Mouse (Mus musculus) heart, embryonic 12.5 days (tissue): ENCODE results near the gene Zfp605. TPM values are rescaled to one million over a fixed set of nuclear protein-coding genes. Genes with fewer than 3 reads are reported as not detected.

ENCODE experiments used
- ATAC-seq: fragments of 200-750 bp; cut with Nextera tagmentation; 2 replicates; pipeline ENCODE4 v1.8.0; 2017; ENCODE audit warnings: moderate TSS enrichment, moderate library complexity; ENCODE audit not compliant: insufficient number of reproducible peaks, low FRiP score
- H3K27ac ChIP-seq: fragments of 300-500 bp; sonication (generic); 2 replicates; pipeline ENCODE4 v1.5.1; 2016; ENCODE audit warnings: mild to moderate bottlenecking, moderate library complexity; ENCODE audit not compliant: poor library complexity, severe bottlenecking
- H3K27me3 ChIP-seq: fragments of 300-500 bp; sonication (generic); replicated peaks from 2 replicates; pipeline ENCODE4 v1.6.1; 2016; ENCODE audit warnings: mild to moderate bottlenecking, moderate library complexity
- H3K36me3 ChIP-seq: fragments of 300-500 bp; sonication (generic); 2 replicates; pipeline ENCODE4 v1.6.1; 2016; ENCODE audit warnings: mild to moderate bottlenecking, moderate library complexity
- H3K4me1 ChIP-seq: fragments of 300-500 bp; sonication (generic); replicated peaks from 2 replicates; pipeline ENCODE4 v1.6.1; 2016; ENCODE audit warnings: mild to moderate bottlenecking
- H3K4me2 ChIP-seq: fragments of 300-500 bp; sonication (generic); 2 replicates; pipeline ENCODE4 v1.6.1; 2016; ENCODE audit warnings: mild to moderate bottlenecking, moderate library complexity
- H3K4me3 ChIP-seq: fragments of 300-500 bp; sonication (generic); 2 replicates; pipeline ENCODE4 v1.5.1; 2016; ENCODE audit warnings: mild to moderate bottlenecking
- H3K9ac ChIP-seq: fragments of 300-500 bp; sonication (generic); 2 replicates; pipeline ENCODE4 v1.6.1; 2016; ENCODE audit warnings: mild to moderate bottlenecking, moderate library complexity
- H3K9me3 ChIP-seq: fragments of 300-500 bp; sonication (generic); replicated peaks from 2 replicates; pipeline ENCODE4 v1.6.1; 2016; ENCODE audit warnings: mild to moderate bottlenecking, moderate library complexity
- WGBS: fragments of 180-500 bp; shearing (Covaris S2); methylation state at CpG from one replicate; pipeline ENCODE4 v1.1.7; 2016; 5-methylcytosine and 5-hydroxymethylcytosine counted together
- polyA plus RNA-seq: library from polyadenylated mRNA; unstranded; fragments of >200 nt; fragmentation: Nextera tagmentation; extraction: Ambion mirVana; gene quantifications from 2 replicates; pipeline ENCODE4 v1.2.1, GENCODE M21; 2016

Gene Zfp605
- polyA plus RNA-seq, 1 experiment from 2014 or later = 2.3 TPM

- H3K27ac ChIP-seq = peak within 1 kb of the TSS; percentile 72
- peak within 1 kb of the TSS; percentile 70 for H3K4me3 ChIP-seq
- ATAC-seq = peak; percentile 99
- H3K4me1 ChIP-seq = peaks cover 14% of the 10 kb centered on the region
- peaks cover 11% of the 10 kb centered on the region for H3K36me3 ChIP-seq
- H3K4me2 ChIP-seq = peak within 1 kb of the TSS; percentile 86
- no peaks in the 10 kb centered on the region for H3K9me3 ChIP-seq
- under 1% methylated on average over 40 of the region's 41 CpGs for WGBS
- peak within 1 kb of the TSS; percentile 86 for H3K9ac ChIP-seq
- no peaks in the 10 kb centered on the region for H3K27me3 ChIP-seq
These were observed 66.6 kb downstream of the Zfp605 start, which contains the start of gene Golga3 for GRCm38 (mm10) chr5:110176362-110177020. Golga3 (plus strand) TSS chr5:110176701.

GRCm38 (mm10) chr5:110177021-110177420, 67.1 kb downstream of the Zfp605 start:
- H3K9ac ChIP-seq = peak overlapping the region; percentile 86
- H3K27ac ChIP-seq = peak overlapping the region; percentile 72
- no peaks in the 10 kb centered on the region for H3K9me3 ChIP-seq
- ATAC-seq = peak; percentile 3; the same call in 1 of the 2 replicates
- 2% methylated on average over 19 of the region's 19 CpGs for WGBS
- no peaks in the 10 kb centered on the region for H3K27me3 ChIP-seq
- H3K36me3 ChIP-seq = peaks cover 12% of the 10 kb centered on the region
- H3K4me2 ChIP-seq = peak overlapping the region; percentile 86
- H3K4me3 ChIP-seq = peak overlapping the region; percentile 70
- H3K4me1 ChIP-seq = peaks cover 14% of the 10 kb centered on the region

GRCm38 (mm10) chr5:110178628-110179027, 68.7 kb downstream of the Zfp605 start:
- Histone ChIP-seq H3K27ac (no peak overlapping the region), H3K27me3 (no peaks in the 10 kb centered on the region), H3K4me1 (peaks cover 14% of the 10 kb centered on the region), H3K36me3 (peaks cover 12% of the 10 kb centered on the region), H3K4me2 (no peak overlapping the region), H3K9me3 (no peaks in the 10 kb centered on the region), H3K9ac (no peak overlapping the region), H3K4me3 (no peak overlapping the region)
- 67% methylated on average over 2 of the region's 2 CpGs for WGBS
- no peak for ATAC-seq

Other genes with a start within 250 kb of the Zfp605 start
- gene Gm15446, start 186.7 kb upstream of the Zfp605 start, polyA plus RNA-seq = 0.19 and 0.27 TPM in 2 replicates
- gene Zfp932, start 113.6 kb upstream of the Zfp605 start, polyA plus RNA-seq = 13.7 and 14.7 TPM in 2 replicates
- gene Gm17655, start 37.6 kb upstream of the Zfp605 start, polyA plus RNA-seq = 1.9 and 3.0 TPM in 2 replicates
- 0.46 and 0.55 TPM in 2 replicates for gene Gm35315, start 15.7 kb upstream of the Zfp605 start, polyA plus RNA-seq
- gene Plcxd1, start 10.1 kb upstream of the Zfp605 start, polyA plus RNA-seq = 0.63 and 0.73 TPM in 2 replicates
- gene Gtpbp6, start 1.9 kb upstream of the Zfp605 start, polyA plus RNA-seq = 25.1 and 25.4 TPM in 2 replicates
- 33.0 and 34.9 TPM in 2 replicates for gene Chfr, start 25.8 kb downstream of the Zfp605 start, polyA plus RNA-seq
- gene Golga3, start 66.6 kb downstream of the Zfp605 start, polyA plus RNA-seq = 22.9 and 25.7 TPM in 2 replicates
- gene Ankle2, start 120.9 kb downstream of the Zfp605 start, polyA plus RNA-seq = 24.6 and 27.4 TPM in 2 replicates
- 59.1 and 59.4 TPM in 2 replicates for gene Pgam5, start 159.8 kb downstream of the Zfp605 start, polyA plus RNA-seq
- 14.8 and 16.6 TPM in 2 replicates for gene Pxmp2, start 176.1 kb downstream of the Zfp605 start, polyA plus RNA-seq
- 24.7 and 26.6 TPM in 2 replicates for gene Pole, start 176.2 kb downstream of the Zfp605 start, polyA plus RNA-seq
- 0.22 TPM in 1 of 2 replicates, not detected in the other for gene P2rx2, start 233.1 kb downstream of the Zfp605 start, polyA plus RNA-seq
- gene Lrcol1, start 234.6 kb downstream of the Zfp605 start, polyA plus RNA-seq = not detected in 2 replicates